ENCODE assay signal across 12 mouse cellular contexts in the genomic region with DNA sequence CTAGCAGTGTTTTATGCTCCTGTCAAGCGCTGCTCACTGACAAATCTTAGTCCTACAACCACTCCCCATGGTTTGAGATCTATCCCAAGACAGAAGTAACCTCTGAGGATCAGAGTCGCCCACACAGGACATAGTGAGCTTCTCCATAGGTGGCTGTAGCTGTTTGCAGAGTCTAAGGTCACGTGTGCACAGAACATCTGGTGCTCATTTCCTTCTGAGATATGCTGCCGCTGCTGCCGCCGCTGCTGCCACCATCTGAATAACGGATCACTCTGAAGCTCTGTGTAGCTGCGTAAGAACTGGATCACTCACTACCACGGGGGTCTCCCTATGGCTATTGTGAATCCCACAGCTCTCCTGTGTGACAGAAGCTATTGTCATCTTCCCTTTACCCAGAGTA.
DNase-seq lines count a peak whose midpoint lies in the region; ATAC-seq lines count a peak whose summit lies in the region.
"Had no signal": no experiment of that assay in that cellular context is flagged by ENCODE, and none has a peak within 500 bp of the region (broad histone marks: within the 10 kb centered on the region; RNA-seq: fewer than 3 reads in every experiment).

No protein-coding gene starts in this region.

- H3K4me1 ChIP-seq in neural tube, embryonic 15.5 days: peaks cover 10% of the 10 kb centered on the region
- H3K4me1 ChIP-seq in limb, embryonic 13.5 days: peaks cover 26% of the 10 kb centered on the region
- H3K4me1 ChIP-seq: forebrain, embryonic 12.5 days had no signal

- 51% methylated on average over 9 of the region's 9 CpGs for WGBS in neural tube, embryonic 15.5 days
- 5% methylated on average over 9 of the region's 9 CpGs for WGBS in limb, embryonic 13.5 days

- no peak overlapping the region for H3K27ac ChIP-seq in neural tube, embryonic 15.5 days (replicated peaks)
- no peak overlapping the region for H3K27ac ChIP-seq in limb, embryonic 13.5 days
- H3K27ac ChIP-seq: forebrain, embryonic 12.5 days; hindbrain, embryonic 15.5 days had no signal

- no peak overlapping the region for H3K9ac ChIP-seq in neural tube, embryonic 15.5 days (replicated peaks)
- H3K9ac ChIP-seq in limb, embryonic 13.5 days: no peak overlapping the region
- H3K9ac ChIP-seq: forebrain, embryonic 12.5 days; hindbrain, embryonic 15.5 days had no signal

- H3K36me3 ChIP-seq in neural tube, embryonic 15.5 days: no peaks in the 10 kb centered on the region
- no peaks in the 10 kb centered on the region for H3K36me3 ChIP-seq in limb, embryonic 13.5 days
- H3K36me3 ChIP-seq: forebrain, embryonic 12.5 days; hindbrain, embryonic 15.5 days had no signal

- no peak overlapping the region for H3K4me3 ChIP-seq in neural tube, embryonic 15.5 days (replicated peaks)
- no peak overlapping the region for H3K4me3 ChIP-seq in limb, embryonic 13.5 days
- H3K4me3 ChIP-seq: forebrain, embryonic 12.5 days; hindbrain, embryonic 15.5 days had no signal

- no peaks in the 10 kb centered on the region for H3K9me3 ChIP-seq in neural tube, embryonic 15.5 days (replicated peaks)
- H3K9me3 ChIP-seq in limb, embryonic 13.5 days: no peaks in the 10 kb centered on the region
- H3K9me3 ChIP-seq: forebrain, embryonic 12.5 days; hindbrain, embryonic 15.5 days had no signal

- H3K27me3 ChIP-seq in neural tube, embryonic 15.5 days (replicated peaks): no peaks in the 10 kb centered on the region
- no peaks in the 10 kb centered on the region for H3K27me3 ChIP-seq in limb, embryonic 13.5 days
- H3K27me3 ChIP-seq: forebrain, embryonic 12.5 days; hindbrain, embryonic 15.5 days had no signal

- no peak overlapping the region for H3K4me2 ChIP-seq in neural tube, embryonic 15.5 days
- H3K4me2 ChIP-seq in limb, embryonic 13.5 days (replicated peaks): peak overlapping the region; percentile 44
- H3K4me2 ChIP-seq: forebrain, embryonic 12.5 days; hindbrain, embryonic 15.5 days had no signal

- no peak for ATAC-seq in neural tube, embryonic 15.5 days (ENCODE audit: low FRiP score)
- peak; percentile 48; the same call in 1 of the 2 replicates for ATAC-seq in limb, embryonic 13.5 days (ENCODE audit: low FRiP score, low read depth)
- ATAC-seq: lung, postnatal 0 days had no signal

- peak; percentile 86 for DNase-seq in embryo, embryonic 10 days (ENCODE audit: low spot score)
- no peak for DNase-seq in embryo, embryonic 9.5 days (ENCODE audit: extremely low spot score)
- peak; percentile 56 for DNase-seq in neural tube, embryonic 10.5 days (ENCODE audit: extremely low spot score, low spot score)
- no peak for DNase-seq in gastrocnemius, postnatal 4 days (ENCODE audit: low spot score in 2 of 2)
- DNase-seq in layer of hippocampus, postnatal 14 days (ENCODE audit: low spot score in 2 of 2): no peak
- DNase-seq in cerebellum, postnatal 10 days: no peak
- DNase-seq: adrenal gland, adult 2 months had no signal

Comparison
In these comparisons a context has a peak if more than half of its experiments do, and no peak if none do; other contexts are left out.
1. DNase-seq: peak in embryo, embryonic 10 days (single experiment) and neural tube, embryonic 10.5 days (single experiment); none in embryo, embryonic 9.5 days (single experiment), gastrocnemius, postnatal 4 days (0 of 2), layer of hippocampus, postnatal 14 days (0 of 2) and cerebellum, postnatal 10 days (0 of 2).